Mouse (Mus musculus) forebrain, embryonic 16.5 days (tissue): ENCODE results near the gene Ykt6. TPM values are rescaled to one million over a fixed set of nuclear protein-coding genes. Genes with fewer than 3 reads are reported as not detected.

Experiments used
- ATAC-seq: fragments of 200-750 bp; cut with Nextera tagmentation; 2 replicates; pipeline ENCODE4 v1.8.0; 2017; ENCODE audit warnings: mild to moderate bottlenecking, moderate library complexity
- H3K27ac ChIP-seq: fragments of 300-500 bp; sonication (generic); 2 replicates; pipeline ENCODE4 v1.5.1; 2014; ENCODE audit warnings: low read length, control low read depth
- H3K27me3 ChIP-seq: fragments of 300-500 bp; sonication (generic); replicated peaks from 2 replicates; pipeline ENCODE4 v1.6.1; 2014; ENCODE audit warnings: low read length; ENCODE audit not compliant: control insufficient read depth, insufficient read depth
- H3K36me3 ChIP-seq: fragments of 300-500 bp; sonication (generic); 2 replicates; pipeline ENCODE4 v1.6.1; 2014; ENCODE audit not compliant: control insufficient read depth, insufficient read depth
- H3K4me1 ChIP-seq: fragments of 300-500 bp; sonication (generic); replicated peaks from 2 replicates; pipeline ENCODE4 v1.6.1; 2014; ENCODE audit warnings: low read length; ENCODE audit not compliant: control insufficient read depth, insufficient read depth
- H3K4me2 ChIP-seq: fragments of 300-500 bp; sonication (generic); 2 replicates; pipeline ENCODE4 v1.6.1; 2014; ENCODE audit warnings: mild to moderate bottlenecking, low read length, control low read depth
- H3K4me3 ChIP-seq: fragments of 300-500 bp; sonication (generic); replicated peaks from 2 replicates; pipeline ENCODE4 v1.5.1; 2014; ENCODE audit warnings: mild to moderate bottlenecking, low read length, control low read depth
- H3K9ac ChIP-seq: fragments of 300-500 bp; sonication (generic); replicated peaks from 2 replicates; pipeline ENCODE4 v1.6.1; 2014; ENCODE audit warnings: low read depth, low read length, control low read depth
- H3K9me3 ChIP-seq: fragments of 300-500 bp; sonication (generic); 2 replicates; pipeline ENCODE4 v1.6.1; 2016; ENCODE audit warnings: low read length; ENCODE audit not compliant: control insufficient read depth
- WGBS: fragments of 180-500 bp; shearing (Covaris S2); extraction: QIAGEN DNeasy Blood & Tissue Kit; methylation state at CpG from one replicate; pipeline ENCODE4 v1.1.7; 2014; 5-methylcytosine and 5-hydroxymethylcytosine counted together
- polyA plus RNA-seq: library from polyadenylated mRNA; unstranded; fragments of >200 nt; fragmentation: Nextera tagmentation; extraction: Ambion mirVana; gene quantifications from 2 replicates; pipeline ENCODE4 v1.2.1, GENCODE M21; 2015

Ykt6 gene
- polyA plus RNA-seq, 1 experiment from 2014 or later, result 111 TPM

GRCm38 (mm10) chr11:5965865-5966264 is 10.4 kb downstream of the Ykt6 start:
- H3K9me3 ChIP-seq, result no peaks in the 10 kb centered on the region
- 77% methylated on average over 11 of the region's 11 CpGs for WGBS
- H3K4me2 ChIP-seq, result no peak overlapping the region
- H3K4me1 ChIP-seq, result no peaks in the 10 kb centered on the region
- H3K36me3 ChIP-seq, result peaks cover 50% of the 10 kb centered on the region
- ATAC-seq, result no peak
- H3K4me3 ChIP-seq, result no peak overlapping the region
- no peak overlapping the region for H3K9ac ChIP-seq
- no peak overlapping the region; the same call in 1 of the 2 replicates for H3K27ac ChIP-seq
- H3K27me3 ChIP-seq, result no peaks in the 10 kb centered on the region

GRCm38 (mm10) chr11:5966751-5967150 is 11.3 kb downstream of the Ykt6 start:
- Histone ChIP-seq H3K9ac (no peak overlapping the region), H3K27me3 (no peaks in the 10 kb centered on the region), H3K4me2 (no peak overlapping the region), H3K27ac (no peak overlapping the region), H3K9me3 (no peaks in the 10 kb centered on the region), H3K4me1 (no peaks in the 10 kb centered on the region), H3K36me3 (peaks cover 44% of the 10 kb centered on the region), H3K4me3 (no peak overlapping the region)
- 0 out of 2 replicates have a peak, but pooled peaks have one; percentile 6 for ATAC-seq
- 95% methylated on average over 3 of the region's 3 CpGs for WGBS

- 83% methylated on average over 6 of the region's 6 CpGs for WGBS
Observed at GRCm38 (mm10) chr11:5968223-5968622, 12.7 kb downstream of the Ykt6 start.

GRCm38 (mm10) chr11:5971202-5971601 is 15.7 kb downstream of the Ykt6 start:
- 61% methylated on average over 7 of the region's 7 CpGs for whole genome bisulfite sequencing
- H3K4me2 ChIP-seq, result no peak overlapping the region
- H3K9ac ChIP-seq, result no peak overlapping the region
- no peak for ATAC-seq
- no peaks in the 10 kb centered on the region for H3K4me1 ChIP-seq
- no peaks in the 10 kb centered on the region for H3K9me3 ChIP-seq
- H3K36me3 ChIP-seq, result peaks cover 20% of the 10 kb centered on the region
- H3K27me3 ChIP-seq, result no peaks in the 10 kb centered on the region
- H3K27ac ChIP-seq, result no peak overlapping the region
- no peak overlapping the region for H3K4me3 ChIP-seq

More at GRCm38 (mm10) chr11:5968223-5968622, 12.7 kb downstream of the Ykt6 start:
- Histone ChIP-seq H3K27ac (no peak overlapping the region), H3K9me3 (no peaks in the 10 kb centered on the region), H3K9ac (no peak overlapping the region), H3K4me3 (no peak overlapping the region), H3K4me2 (no peak overlapping the region), H3K36me3 (peaks cover 34% of the 10 kb centered on the region), H3K4me1 (no peaks in the 10 kb centered on the region), H3K27me3 (no peaks in the 10 kb centered on the region)
- ATAC-seq, result no peak

- Histone ChIP-seq H3K9ac (no peak overlapping the region), H3K27me3 (no peaks in the 10 kb centered on the region), H3K36me3 (peaks cover 14% of the 10 kb centered on the region), H3K4me1 (no peaks in the 10 kb centered on the region), H3K4me2 (no peak overlapping the region), H3K9me3 (no peaks in the 10 kb centered on the region), H3K27ac (no peak overlapping the region), H3K4me3 (no peak overlapping the region)
- 54% methylated on average over 7 of the region's 7 CpGs for WGBS
- ATAC-seq, result no peak
Observed at GRCm38 (mm10) chr11:5973151-5973550, 17.7 kb downstream of the Ykt6 start.

GRCm38 (mm10) chr11:5974053-5974452 is 18.6 kb downstream of the Ykt6 start:
- no peak overlapping the region for H3K4me3 ChIP-seq
- no peaks in the 10 kb centered on the region for H3K4me1 ChIP-seq
- H3K36me3 ChIP-seq, result peaks cover 11% of the 10 kb centered on the region
- H3K9ac ChIP-seq, result no peak overlapping the region
- no peak for ATAC-seq
- H3K4me2 ChIP-seq, result no peak overlapping the region
- no peak overlapping the region for H3K27ac ChIP-seq
- no peaks in the 10 kb centered on the region for H3K9me3 ChIP-seq
- WGBS, result 80% methylated on average over 6 of the region's 6 CpGs
- H3K27me3 ChIP-seq, result no peaks in the 10 kb centered on the region

GRCm38 (mm10) chr11:5975068-5975467 is 19.6 kb downstream of the Ykt6 start:
- Histone ChIP-seq H3K4me1 (no peaks in the 10 kb centered on the region), H3K9me3 (no peaks in the 10 kb centered on the region), H3K9ac (no peak overlapping the region), H3K36me3 (peaks cover 4% of the 10 kb centered on the region), H3K27me3 (no peaks in the 10 kb centered on the region), H3K4me2 (no peak overlapping the region), H3K27ac (no peak overlapping the region), H3K4me3 (no peak overlapping the region)
- ATAC-seq, result no peak
- WGBS, result 67% methylated on average over 2 of the region's 2 CpGs

GRCm38 (mm10) chr11:5976106-5976505 is 20.6 kb downstream of the Ykt6 start:
- H3K9me3 ChIP-seq, result no peaks in the 10 kb centered on the region
- no peaks in the 10 kb centered on the region for H3K27me3 ChIP-seq
- H3K36me3 ChIP-seq, result peaks cover 4% of the 10 kb centered on the region
- no peak overlapping the region for H3K27ac ChIP-seq
- H3K9ac ChIP-seq, result no peak overlapping the region
- no peak overlapping the region for H3K4me3 ChIP-seq
- no peak overlapping the region for H3K4me2 ChIP-seq
- no peak for ATAC-seq
- H3K4me1 ChIP-seq, result no peaks in the 10 kb centered on the region
- WGBS, result 19% methylated on average over 9 of the region's 9 CpGs

GRCm38 (mm10) chr11:5979088-5979487 is 23.6 kb downstream of the Ykt6 start:
- Histone ChIP-seq H3K4me3 (no peak overlapping the region), H3K4me1 (no peaks in the 10 kb centered on the region), H3K4me2 (no peak overlapping the region), H3K27me3 (no peaks in the 10 kb centered on the region), H3K36me3 (peaks cover 2% of the 10 kb centered on the region; the same call in 1 of the 2 replicates), H3K9ac (no peak overlapping the region), H3K9me3 (no peaks in the 10 kb centered on the region), H3K27ac (no peak overlapping the region)
- 92% methylated on average over 7 of the region's 7 CpGs for WGBS
- ATAC-seq, result no peak

GRCm38 (mm10) chr11:5980108-5980507 is 24.6 kb downstream of the Ykt6 start:
- Histone ChIP-seq H3K4me1 (no peaks in the 10 kb centered on the region), H3K4me2 (no peak overlapping the region), H3K27me3 (no peaks in the 10 kb centered on the region; the same call in 1 of the 2 replicates), H3K4me3 (no peak overlapping the region), H3K9ac (no peak overlapping the region), H3K36me3 (peaks cover 2% of the 10 kb centered on the region; the same call in 1 of the 2 replicates), H3K9me3 (no peaks in the 10 kb centered on the region), H3K27ac (no peak overlapping the region)
- WGBS, result 94% methylated on average over 2 of the region's 2 CpGs
- ATAC-seq, result no peak
